Mouse (Mus musculus) MEL (cell line): ENCODE measurements around the gene Armc7.

ENCODE experiments used
- CTCF ChIP-seq, 3 experiments: IDR thresholded peaks in 2 of 3; conservative IDR thresholded peaks in 1 of 3; 2 replicates each; pipeline ENCODE4 v1.5.1; 2011 to 2012; ENCODE audit warnings: low read length in 3 of 3, low read depth in 2 of 3, mild to moderate bottlenecking in 2 of 3, improper control_type of control experiment in 1 of 3, inconsistent platforms in 1 of 3, mixed read lengths in 1 of 3, moderate library complexity in 1 of 3; ENCODE audit not compliant: control insufficient read depth in 1 of 3, insufficient read depth in 1 of 3, poor library complexity in 1 of 3, severe bottlenecking in 1 of 3
- E2F4 ChIP-seq: IDR thresholded peaks from 2 replicates; pipeline ENCODE4 v1.6.1; 2011; ENCODE audit warnings: low read depth, low read length, improper control_type of control experiment, borderline replicate concordance
- ELF1 ChIP-seq: IDR thresholded peaks from 2 replicates; pipeline ENCODE4 v1.6.1; 2014; ENCODE audit warnings: low read depth, mild to moderate bottlenecking, inconsistent platforms, low read length, improper control_type of control experiment, moderate library complexity
- EP300 ChIP-seq, 2 experiments: IDR thresholded peaks; 2 replicates each; pipeline ENCODE4 v1.6.1; 2011; ENCODE audit warnings: improper control_type of control experiment in 2 of 2, low read length in 2 of 2, low read depth in 1 of 2, mild to moderate bottlenecking in 1 of 2
- GABPA ChIP-seq: IDR thresholded peaks from 2 replicates; pipeline ENCODE4 v1.6.1; 2012; ENCODE audit warnings: low read depth, mild to moderate bottlenecking, inconsistent platforms, low read length, improper control_type of control experiment, moderate library complexity
- MAFK ChIP-seq: IDR thresholded peaks from 2 replicates; pipeline ENCODE4 v1.6.1; 2011; ENCODE audit warnings: low read depth, mild to moderate bottlenecking, low read length, improper control_type of control experiment, borderline replicate concordance
- MAZ ChIP-seq: IDR thresholded peaks from 2 replicates; pipeline ENCODE4 v1.6.1; 2012; ENCODE audit warnings: low read depth, mild to moderate bottlenecking, inconsistent platforms, low read length, improper control_type of control experiment
- NELFE ChIP-seq: IDR thresholded peaks from 2 replicates; pipeline ENCODE4 v1.6.1; 2011; ENCODE audit warnings: low read depth, low read length, improper control_type of control experiment
- POLR2A ChIP-seq, 2 experiments: IDR thresholded peaks; 2 replicates each; pipeline ENCODE4 v1.6.1; 2011 to 2012; ENCODE audit warnings: low read length in 2 of 2, mild to moderate bottlenecking in 2 of 2, control low read depth in 1 of 2, improper control_type of control experiment in 1 of 2, low read depth in 1 of 2, moderate library complexity in 1 of 2; ENCODE audit not compliant: control insufficient read depth in 1 of 2, insufficient read depth in 1 of 2, poor library complexity in 1 of 2
- RAD21 ChIP-seq: IDR thresholded peaks from 2 replicates; pipeline ENCODE4 v1.6.1; 2011; ENCODE audit warnings: mild to moderate bottlenecking, low read depth, low read length, improper control_type of control experiment
- ZKSCAN1 ChIP-seq: IDR thresholded peaks from 2 replicates; pipeline ENCODE4 v1.6.1; 2012; ENCODE audit warnings: low read depth, mild to moderate bottlenecking, inconsistent platforms, low read length, improper control_type of control experiment, moderate library complexity
- ZMIZ1 ChIP-seq: IDR thresholded peaks from 2 replicates; pipeline ENCODE4 v1.6.1; 2012; ENCODE audit warnings: low read depth, mild to moderate bottlenecking, inconsistent platforms, low read length, improper control_type of control experiment, moderate library complexity

- TF ChIP-seq GABPA (no peak), CTCF (IDR thresholded peaks at IDR 0.05 in 2 of 3, conservative IDR thresholded peaks at IDR 0.05 in 1 of 3; ENCODE audit: control insufficient read depth in 1 of 3, insufficient read depth in 1 of 3, low read depth in 2 of 3, low read length in 3 of 3, poor library complexity in 1 of 3, severe bottlenecking in 1 of 3) (no peak), ELF1 (no peak), POLR2A (IDR thresholded peaks at IDR 0.05; ENCODE audit: control insufficient read depth in 1 of 2, insufficient read depth in 1 of 2, low read depth in 1 of 2, low read length in 2 of 2, poor library complexity in 1 of 2) (no peak), ZMIZ1 (no peak), EP300 (IDR thresholded peaks at IDR 0.05; ENCODE audit: low read depth in 1 of 2, low read length in 2 of 2) (no peak), NELFE (no peak), ZKSCAN1 (no peak), RAD21 (no peak), MAFK (no peak), E2F4 (no peak), MAZ (no peak)
Measured at GRCm38 (mm10) chr11:115432814-115433213, 42.7 kb upstream of the Armc7 start.
